Mouse (Mus musculus): ENCODE measurements at regions not wholly inside any gene's neighbourhood (a gene's known extent, or its start where the extent isn't known, plus 50 kb on each side); places are given as distances from the start of the nearest gene placed in this dataset.

DNA sequence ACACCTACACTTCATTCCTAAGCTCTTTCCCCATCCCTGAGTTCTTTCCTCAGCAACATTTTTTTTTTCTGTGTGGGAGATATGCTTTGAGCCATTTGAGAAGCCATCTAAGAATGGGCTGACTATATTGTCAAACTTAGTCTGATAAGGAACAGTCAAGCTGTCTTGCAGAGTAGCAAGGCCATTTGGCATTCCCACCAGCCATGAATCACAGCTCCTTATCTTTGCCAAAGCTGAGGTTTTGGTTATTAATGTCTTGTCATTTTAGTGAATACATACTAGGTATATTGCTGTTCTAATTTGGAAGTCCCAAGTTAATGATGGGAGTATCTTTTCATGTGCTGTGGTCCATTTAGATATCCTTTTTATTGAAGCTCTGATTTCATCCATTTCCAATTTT, 96.4 kb downstream of the Sox9 start:
- TF ChIP-seq CTCF (conservative IDR thresholded peaks at IDR 0.05; ENCODE audit: insufficient read depth, insufficient read length, low read depth, low read length): no peak
- no peak for TF ChIP-seq POLR2A (IDR thresholded peaks at IDR 0.05; ENCODE audit: low read depth, low read length)

Data from kidney, adult 2 months (tissue).